7 mouse cellular contexts compared by ENCODE assay signal in the genomic region with DNA sequence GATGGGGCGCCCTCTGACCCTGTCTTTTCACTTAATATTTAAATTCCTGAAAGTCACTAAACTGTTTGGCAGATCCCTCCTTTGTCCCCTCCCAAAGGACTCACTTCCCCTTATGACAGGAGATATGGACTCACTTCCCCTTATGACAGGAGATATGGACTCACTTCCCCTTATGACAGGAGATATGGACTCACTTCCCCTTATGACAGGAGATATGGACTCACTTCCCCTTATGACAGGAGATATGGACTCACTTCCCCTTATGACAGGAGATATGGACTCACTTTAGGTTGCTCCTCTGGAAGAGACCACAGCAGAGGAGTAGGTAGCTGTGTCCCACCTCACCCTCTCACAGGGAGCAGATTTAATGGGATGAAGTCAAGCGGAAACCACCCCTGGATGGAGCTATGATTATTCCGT.
A peak's percentile ranks its signal among the peaks of the same experiment; 100 is the strongest.
DNase-seq lines count a peak whose midpoint lies in the region; ATAC-seq and TF ChIP-seq lines count a peak whose summit lies in the region.
"Not testable (repeated sequence)": the region's sequence is repeated elsewhere in the genome, so short reads cannot be mapped to it uniquely, and the experiment has no call there.

No protein-coding gene starts in this region.

- TF ChIP-seq CTCF in bone marrow macrophage, adult 2 months (IDR thresholded peaks at IDR 0.05; ENCODE audit: low read depth, low read length); liver, adult 2 months (IDR thresholded peaks at IDR 0.05; ENCODE audit: low read depth, low read length): not testable (repeated sequence)

- TF ChIP-seq POLR2A in bone marrow macrophage, adult 2 months (IDR thresholded peaks at IDR 0.05; ENCODE audit: borderline replicate concordance, low read depth, low read length); liver, adult 2 months (IDR thresholded peaks at IDR 0.05; ENCODE audit: extremely low read depth, insufficient read depth, low read length): not testable (repeated sequence)

- H3K36me3 ChIP-seq in embryonic facial prominence, embryonic 15.5 days; kidney, embryonic 16.5 days (ENCODE audit: insufficient read depth, low read length); liver, adult 2 months (ENCODE audit: control insufficient read depth, insufficient read depth, low read length); neural tube, embryonic 13.5 days: not testable (repeated sequence)

- 71% methylated on average over 3 of the region's 3 CpGs for whole genome bisulfite sequencing in embryonic facial prominence, embryonic 15.5 days
- WGBS in kidney, embryonic 16.5 days: 57% methylated on average over 3 of the region's 3 CpGs
- WGBS in liver, adult 2 months: 85% methylated on average over 3 of the region's 3 CpGs
- WGBS in neural tube, embryonic 13.5 days: 84% methylated on average over 3 of the region's 3 CpGs

- not testable (repeated sequence) for H3K79me2 ChIP-seq in liver, adult 2 months (ENCODE audit: control insufficient read depth, insufficient read depth, low read length)

- peak overlapping the region; percentile 45 for H3K27ac ChIP-seq in bone marrow macrophage, adult 2 months (ENCODE audit: insufficient read depth, low read depth, low read length)
- 0 out of 2 replicates have a peak overlapping the region, but pooled peaks have one; percentile 55 for H3K27ac ChIP-seq in embryonic facial prominence, embryonic 15.5 days (replicated peaks)
- H3K27ac ChIP-seq in kidney, embryonic 16.5 days (ENCODE audit: low read length): peak overlapping the region; percentile 92
- H3K27ac ChIP-seq in liver, adult 2 months (replicated peaks; ENCODE audit: insufficient read depth, low read depth, low read length): not testable (repeated sequence)
- H3K27ac ChIP-seq in neural tube, embryonic 13.5 days (replicated peaks): 0 out of 2 replicates have a peak overlapping the region, but pooled peaks have one; percentile 46

- not testable (repeated sequence) for H3K27me3 ChIP-seq in embryonic facial prominence, embryonic 15.5 days; kidney, embryonic 16.5 days (ENCODE audit: insufficient read depth, low read length); liver, adult 2 months (ENCODE audit: control insufficient read depth, insufficient read depth, low read length); neural tube, embryonic 13.5 days

- H3K9ac ChIP-seq in embryonic facial prominence, embryonic 15.5 days; liver, adult 2 months (ENCODE audit: low read depth, low read length); neural tube, embryonic 13.5 days: not testable (repeated sequence)
- H3K9ac ChIP-seq in kidney, embryonic 16.5 days (replicated peaks; ENCODE audit: low read length): peak overlapping the region; percentile 51; the same call in 1 of the 2 replicates

- peak overlapping the region; percentile 34 for H3K4me2 ChIP-seq in embryonic facial prominence, embryonic 15.5 days (replicated peaks)
- H3K4me2 ChIP-seq in kidney, embryonic 16.5 days (replicated peaks; ENCODE audit: low read depth, low read length): peak overlapping the region; percentile 47
- H3K4me2 ChIP-seq in neural tube, embryonic 13.5 days: peak overlapping the region; percentile 35; the same call in 1 of the 2 replicates

- peak; percentile 51 for DNase-seq in heart, adult 11 months
- DNase-seq in liver, adult 2 months (ENCODE audit: extremely low read depth, low read depth, low spot score): peak; percentile 0

- not testable (repeated sequence) for ATAC-seq in embryonic facial prominence, embryonic 15.5 days (ENCODE audit: insufficient number of reproducible peaks, low FRiP score, low TSS enrichment, low read depth); kidney, embryonic 16.5 days (ENCODE audit: low FRiP score, low TSS enrichment); neural tube, embryonic 13.5 days (ENCODE audit: low read depth)
- peak; percentile 83 for ATAC-seq in megakaryocyte, adult 5-6 weeks (ENCODE audit: poor library complexity, severe bottlenecking)

- H3K4me1 ChIP-seq in bone marrow macrophage, adult 2 months (ENCODE audit: control insufficient read depth, insufficient read depth, low read length); liver, adult 2 months (ENCODE audit: control insufficient read depth, insufficient read depth, low read length): not testable (repeated sequence)
- H3K4me1 ChIP-seq in embryonic facial prominence, embryonic 15.5 days: peaks cover 28% of the 10 kb centered on the region
- H3K4me1 ChIP-seq in kidney, embryonic 16.5 days (ENCODE audit: insufficient read depth, low read length): peaks cover 67% of the 10 kb centered on the region
- H3K4me1 ChIP-seq in neural tube, embryonic 13.5 days (replicated peaks): peaks cover 34% of the 10 kb centered on the region

- not testable (repeated sequence) for H3K9me3 ChIP-seq in embryonic facial prominence, embryonic 15.5 days (replicated peaks); kidney, embryonic 16.5 days (ENCODE audit: low read length); neural tube, embryonic 13.5 days

- not testable (repeated sequence) for H3K4me3 ChIP-seq in bone marrow macrophage, adult 2 months (ENCODE audit: insufficient read depth, low read length); embryonic facial prominence, embryonic 15.5 days (replicated peaks); kidney, embryonic 16.5 days (ENCODE audit: low read length); liver, adult 2 months (ENCODE audit: insufficient read depth, low read depth, low read length); neural tube, embryonic 13.5 days
